Mouse (Mus musculus) limb, embryonic 14.5 days (tissue): ENCODE measurements around the gene Sox1. TPM values are rescaled to one million over a fixed set of nuclear protein-coding genes. Genes with fewer than 3 reads are reported as not detected.

Experiments used
- ATAC-seq: fragments of 200-750 bp; cut with Nextera tagmentation; 2 replicates; pipeline ENCODE4 v1.8.0; 2017; ENCODE audit warnings: low read depth, moderate number of reproducible peaks, moderate TSS enrichment; ENCODE audit not compliant: low FRiP score
- DNase-seq: peaks from one replicate; pipeline ENCODE4 v3.0.0-alpha.2; 2015; ENCODE audit warnings: low spot score
- H3K27ac ChIP-seq: fragments of 300-500 bp; sonication (generic); replicated peaks from 2 replicates; pipeline ENCODE4 v1.5.1; 2014; ENCODE audit warnings: low read depth, mild to moderate bottlenecking, low read length, moderate library complexity, mixed read lengths
- H3K27me3 ChIP-seq: fragments of 300-500 bp; sonication (generic); 2 replicates; pipeline ENCODE4 v1.6.1; 2014; ENCODE audit warnings: low read length, mixed read lengths; ENCODE audit not compliant: control insufficient read depth, insufficient read depth
- H3K36me3 ChIP-seq: fragments of 300-500 bp; sonication (generic); 2 replicates; pipeline ENCODE4 v1.6.1; 2014; ENCODE audit warnings: mild to moderate bottlenecking, low read length, moderate library complexity, mixed read lengths; ENCODE audit not compliant: control insufficient read depth, insufficient read depth
- H3K4me1 ChIP-seq: fragments of 300-500 bp; sonication (generic); 2 replicates; pipeline ENCODE4 v1.6.1; 2014; ENCODE audit warnings: antibody characterized with exemption, low read length, mixed read lengths; ENCODE audit not compliant: control insufficient read depth, insufficient read depth
- H3K4me2 ChIP-seq: fragments of 300-500 bp; sonication (generic); replicated peaks from 2 replicates; pipeline ENCODE4 v1.6.1; 2014; ENCODE audit warnings: low read depth, mild to moderate bottlenecking, low read length, moderate library complexity; ENCODE audit not compliant: severe bottlenecking
- H3K4me3 ChIP-seq: fragments of 300-500 bp; sonication (generic); replicated peaks from 2 replicates; pipeline ENCODE4 v1.5.1; 2014; ENCODE audit warnings: low read length
- H3K9ac ChIP-seq: fragments of 300-500 bp; sonication (generic); 2 replicates; pipeline ENCODE4 v1.6.1; 2014; ENCODE audit warnings: mild to moderate bottlenecking, low read depth, low read length, moderate library complexity; ENCODE audit not compliant: severe bottlenecking
- H3K9me3 ChIP-seq: fragments of 300-500 bp; sonication (generic); 2 replicates; pipeline ENCODE4 v1.6.1; 2016; ENCODE audit warnings: low read length; ENCODE audit not compliant: control insufficient read depth
- POLR2A ChIP-seq: fragments of 200-500 bp; IDR thresholded peaks from 2 replicates; pipeline ENCODE4 v1.8.0; 2012; ENCODE audit warnings: inconsistent platforms, mild to moderate bottlenecking, moderate library complexity, borderline replicate concordance; ENCODE audit not compliant: insufficient read depth, insufficient read length; ENCODE audit errors: extremely low read depth
- WGBS: fragments of 180-500 bp; shearing (Covaris S2); extraction: QIAGEN DNeasy Blood & Tissue Kit; methylation state at CpG from one replicate; pipeline ENCODE4 v1.1.7; 2014; 5-methylcytosine and 5-hydroxymethylcytosine counted together
- polyA plus RNA-seq, 2 experiments: library from polyadenylated mRNA; depleted of rRNA in 1 of 2; stranded (reverse) in 1 of 2; unstranded in 1 of 2; fragments of >200 nt; fragmentation: Nextera tagmentation in 1 of 2; extraction: Ambion mirVana in 1 of 2; gene quantifications; 2 replicates each; pipeline versions ENCODE4 v1.2.1 to v1.2.3; 2012 to 2014

Gene Sox1
- polyA plus RNA-seq, 2 experiments, result 0.13 TPM; not detected in 1

- 3% methylated on average over 5 of the region's 5 CpGs for WGBS
- Histone ChIP-seq H3K4me3 (no peak overlapping the region), H3K9me3 (no peaks in the 10 kb centered on the region), H3K4me1 (peaks cover 14% of the 10 kb centered on the region), H3K9ac (no peak overlapping the region), H3K27ac (no peak overlapping the region), H3K4me2 (no peak overlapping the region), H3K36me3 (no peaks in the 10 kb centered on the region), H3K27me3 (peaks cover 94% of the 10 kb centered on the region)
- TF ChIP-seq POLR2A, result no peak
- DNase-seq (no peak), ATAC-seq (no peak)
These were observed 4.5 kb downstream of the Sox1 start for GRCm38 (mm10) chr8:12399421-12400205.

- TF ChIP-seq POLR2A, result no peak
- no peak for ATAC-seq
- Histone ChIP-seq H3K4me2 (0 out of 2 replicates have a peak overlapping the region, but pooled peaks have one; percentile 15), H3K27me3 (peaks cover 91% of the 10 kb centered on the region), H3K4me3 (0 out of 2 replicates have a peak overlapping the region, but pooled peaks have one; percentile 8), H3K9me3 (no peaks in the 10 kb centered on the region), H3K36me3 (no peaks in the 10 kb centered on the region), H3K27ac (no peak overlapping the region), H3K4me1 (peaks cover 10% of the 10 kb centered on the region), H3K9ac (no peak overlapping the region)
- no peak for DNase-seq
- 2% methylated on average over 26 of the region's 44 CpGs for WGBS
These were observed 5.7 kb downstream of the Sox1 start for GRCm38 (mm10) chr8:12400611-12401390.

- H3K9ac ChIP-seq, result no peak overlapping the region
- H3K4me2 ChIP-seq, result no peak overlapping the region
- no peak overlapping the region for H3K4me3 ChIP-seq
- H3K4me1 ChIP-seq, result peaks cover 5% of the 10 kb centered on the region
- no peak overlapping the region for H3K27ac ChIP-seq
- WGBS, result 2% methylated on average over 35 of the region's 35 CpGs
- H3K27me3 ChIP-seq, result peaks cover 91% of the 10 kb centered on the region
- TF ChIP-seq POLR2A, result no peak
- no peak for DNase-seq
- no peaks in the 10 kb centered on the region for H3K36me3 ChIP-seq
- ATAC-seq, result no peak
- H3K9me3 ChIP-seq, result no peaks in the 10 kb centered on the region
These were observed 6.5 kb downstream of the Sox1 start for GRCm38 (mm10) chr8:12401391-12402270.

- Histone ChIP-seq H3K9me3 (no peaks in the 10 kb centered on the region), H3K4me2 (no peak overlapping the region), H3K27ac (no peak overlapping the region), H3K4me3 (no peak overlapping the region), H3K27me3 (peaks cover 89% of the 10 kb centered on the region), H3K4me1 (no peaks in the 10 kb centered on the region; the same call in 1 of the 2 replicates), H3K36me3 (no peaks in the 10 kb centered on the region), H3K9ac (no peak overlapping the region)
- DNase-seq (no peak), ATAC-seq (no peak)
- TF ChIP-seq POLR2A, result no peak
- WGBS, result 4% methylated on average over 9 of the region's 9 CpGs
These were observed 7.6 kb downstream of the Sox1 start for GRCm38 (mm10) chr8:12402709-12403108.

- Histone ChIP-seq H3K36me3 (no peaks in the 10 kb centered on the region), H3K27me3 (peaks cover 61% of the 10 kb centered on the region), H3K4me2 (no peak overlapping the region), H3K9ac (no peak overlapping the region), H3K4me1 (no peaks in the 10 kb centered on the region), H3K9me3 (no peaks in the 10 kb centered on the region), H3K4me3 (no peak overlapping the region), H3K27ac (no peak overlapping the region)
- no peak for TF ChIP-seq POLR2A
- DNase-seq (no peak), ATAC-seq (no peak)
- WGBS, result 24% methylated on average over 10 of the region's 10 CpGs
These were observed 12.9 kb downstream of the Sox1 start for GRCm38 (mm10) chr8:12408020-12408419.
